Mouse (Mus musculus) cerebral cortex, adult 2 months (tissue): ENCODE results near the gene Cntln.

ENCODE experiments used
- WGBS: fragments of 180-500 bp; shearing (Covaris S2); methylation state at CpG from one replicate; pipeline ENCODE4 v1.1.7; 2018; 5-methylcytosine and 5-hydroxymethylcytosine counted together

The Cntln gene

GRCm38 (mm10) chr4:85059598-85059997 lies 175.5 kb downstream of the Cntln start:
- WGBS: 97% methylated on average over 2 of the region's 2 CpGs

- WGBS: 47% methylated on average over 2 of the region's 2 CpGs
Measured at GRCm38 (mm10) chr4:85061676-85062075, 177.6 kb downstream of the Cntln start.

GRCm38 (mm10) chr4:85096033-85096432 lies 211.9 kb downstream of the Cntln start:
- WGBS: 82% methylated on average over 4 of the region's 4 CpGs

GRCm38 (mm10) chr4:85096682-85097081 lies 212.6 kb downstream of the Cntln start:
- WGBS: 13% methylated on average over 7 of the region's 7 CpGs

- WGBS: 96% methylated on average over 4 of the region's 4 CpGs
Measured at GRCm38 (mm10) chr4:85102168-85102567, 218.1 kb downstream of the Cntln start.

- WGBS: 88% methylated on average over 1 of the region's 1 CpGs
Measured at GRCm38 (mm10) chr4:85106416-85106815, 222.3 kb downstream of the Cntln start.

- WGBS: 93% methylated on average over 2 of the region's 2 CpGs
Measured at GRCm38 (mm10) chr4:85106961-85107360, 222.9 kb downstream of the Cntln start.

- 88% methylated on average over 3 of the region's 3 CpGs for WGBS
Measured at GRCm38 (mm10) chr4:85120271-85120670, 236.2 kb downstream of the Cntln start.

- 79% methylated on average over 5 of the region's 5 CpGs for WGBS
Measured at GRCm38 (mm10) chr4:85149726-85150125, 265.6 kb downstream of the Cntln start.

GRCm38 (mm10) chr4:85151881-85152280 lies 267.8 kb downstream of the Cntln start:
- 88% methylated on average over 7 of the region's 7 CpGs for WGBS

- WGBS: 81% methylated on average over 1 of the region's 1 CpGs
Measured at GRCm38 (mm10) chr4:85154361-85154760, 270.3 kb downstream of the Cntln start.

- whole genome bisulfite sequencing: 56% methylated on average over 4 of the region's 4 CpGs
Measured at GRCm38 (mm10) chr4:85161156-85161555, 277.0 kb downstream of the Cntln start.

- whole genome bisulfite sequencing: 25% methylated on average over 27 of the region's 27 CpGs
Measured at GRCm38 (mm10) chr4:85162468-85163312, 278.6 kb downstream of the Cntln start.

- WGBS: 74% methylated on average over 2 of the region's 2 CpGs
Measured at GRCm38 (mm10) chr4:85163313-85163615, 279.2 kb downstream of the Cntln start.

- WGBS: 94% methylated on average over 12 of the region's 12 CpGs
Measured at GRCm38 (mm10) chr4:85168001-85168400, 283.9 kb downstream of the Cntln start.

- WGBS: 58% methylated on average over 4 of the region's 4 CpGs
Measured at GRCm38 (mm10) chr4:85175466-85175865, 291.4 kb downstream of the Cntln start.

GRCm38 (mm10) chr4:85178394-85179051 lies 294.4 kb downstream of the Cntln start:
- 92% methylated on average over 9 of the region's 9 CpGs for WGBS
